Mouse (Mus musculus) cerebellum, adult 2 months (tissue): ENCODE measurements around the gene Zbtb38. TPM values are rescaled to one million over a fixed set of nuclear protein-coding genes. Genes with fewer than 3 reads are reported as not detected.
"Not testable (repeated sequence)": the region's sequence is repeated elsewhere in the genome, so short reads cannot be mapped to it uniquely, and the experiment has no call there.

ENCODE experiments used
- DNase-seq, 2 experiments: peaks; one replicate each; pipeline ENCODE4 v3.0.0; 2021
- H3K27ac ChIP-seq: fragments of 200-500 bp; 2 replicates; pipeline ENCODE4 v1.5.1; 2012; ENCODE audit warnings: low read length, control low read depth, inconsistent platforms; ENCODE audit not compliant: insufficient read depth
- H3K27me3 ChIP-seq: fragments of 200-500 bp; 2 replicates; pipeline ENCODE4 v1.6.1; 2012; ENCODE audit warnings: inconsistent platforms, mild to moderate bottlenecking, low read length, moderate library complexity; ENCODE audit not compliant: control insufficient read depth, insufficient read depth
- H3K4me1 ChIP-seq: fragments of 200-500 bp; 2 replicates; pipeline ENCODE4 v1.6.1; 2011; ENCODE audit warnings: low read length; ENCODE audit not compliant: control insufficient read depth, insufficient read depth
- H3K4me3 ChIP-seq: fragments of 200-500 bp; replicated peaks from 2 replicates; pipeline ENCODE3; 2011; ENCODE audit warnings: mild to moderate bottlenecking, low read depth, low read length, control low read depth; ENCODE audit not compliant: insufficient read depth
- CTCF ChIP-seq: fragments of 200-500 bp; IDR thresholded peaks from 2 replicates; pipeline ENCODE4 v1.5.1; 2011; ENCODE audit warnings: low read depth, mild to moderate bottlenecking, control low read depth, low read length, moderate library complexity, borderline replicate concordance; ENCODE audit not compliant: insufficient read depth
- POLR2A ChIP-seq: fragments of 200-500 bp; IDR thresholded peaks from 2 replicates; pipeline ENCODE4 v1.6.1; 2011; ENCODE audit warnings: low read length, control low read depth, borderline replicate concordance; ENCODE audit not compliant: insufficient read depth
- WGBS: fragments of 180-500 bp; shearing (Covaris S2); methylation state at CpG from one replicate; pipeline ENCODE4 v1.1.7; 2018; 5-methylcytosine and 5-hydroxymethylcytosine counted together
- polyA plus RNA-seq: library from polyadenylated mRNA; depleted of rRNA; stranded (reverse); fragments of >200 nt; gene quantifications from 2 replicates; pipeline ENCODE4 v1.2.3, GENCODE M21; 2012

Gene Zbtb38
- polyA plus RNA-seq, 1 experiment, result 19.2 TPM

DNA sequence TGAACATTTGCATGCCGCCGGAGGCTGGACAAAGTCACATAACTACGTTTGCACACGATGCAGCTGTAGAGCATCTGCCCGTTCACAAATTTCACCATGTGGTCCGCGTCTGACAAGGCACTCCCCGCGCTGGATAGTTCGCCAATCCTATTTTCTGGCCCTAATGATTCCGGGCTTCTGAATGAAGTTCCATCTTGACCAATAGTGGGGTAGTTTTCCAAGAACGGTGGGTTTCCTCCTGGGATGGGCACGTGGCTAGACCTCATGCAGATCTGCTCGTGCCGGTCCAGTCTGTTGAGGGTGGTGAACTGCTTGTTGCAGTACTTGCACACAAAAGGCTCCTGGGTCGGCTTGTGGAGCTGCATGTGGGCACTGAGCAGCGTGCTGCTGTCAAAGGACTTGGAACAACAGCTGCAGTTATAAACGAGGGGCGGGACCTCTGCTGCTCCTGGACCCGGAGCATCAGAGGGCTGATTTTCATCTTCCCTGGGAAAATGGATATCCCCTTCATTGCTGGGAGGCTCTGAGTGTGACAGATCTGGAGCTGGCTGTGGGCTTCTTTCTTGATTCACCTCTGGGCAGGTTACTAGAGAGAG, 64.9 kb downstream of the Zbtb38 start:
- no peaks in the 10 kb centered on the region for H3K27me3 ChIP-seq
- H3K4me1 ChIP-seq, result peaks cover 7% of the 10 kb centered on the region; the same call in 1 of the 2 replicates
- WGBS, result 71% methylated on average over 20 of the region's 20 CpGs
- H3K4me3 ChIP-seq, result no peak overlapping the region
- no peak for TF ChIP-seq CTCF
- TF ChIP-seq POLR2A, result no peak
- no peak overlapping the region for H3K27ac ChIP-seq
- DNase-seq, result no peak

DNA sequence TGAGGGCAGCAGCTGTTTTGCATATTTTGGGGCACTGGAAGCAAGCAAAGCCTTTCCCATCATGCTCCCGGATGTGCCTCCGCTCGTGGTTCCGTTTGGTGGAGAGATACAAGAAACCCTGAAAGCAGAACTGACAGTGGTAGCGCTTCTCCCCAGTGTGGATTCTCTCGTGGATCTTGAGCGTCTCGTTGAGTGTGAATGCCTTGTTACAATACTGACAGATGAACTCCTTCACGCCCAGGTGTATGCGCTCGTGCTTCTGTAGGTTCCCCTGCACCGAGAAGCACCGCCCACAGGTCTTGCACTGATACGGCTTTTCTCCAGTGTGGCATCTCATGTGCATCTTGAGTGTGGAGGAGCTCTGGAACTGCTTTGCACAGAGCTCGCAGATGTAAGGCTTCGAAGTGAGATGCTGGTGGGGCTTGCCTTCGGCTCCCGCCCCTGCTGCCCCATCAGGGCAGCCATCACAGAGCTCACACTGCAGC, 67.0 kb downstream of the Zbtb38 start:
- WGBS, result 90% methylated on average over 18 of the region's 18 CpGs
- Histone ChIP-seq H3K27me3 (no peaks in the 10 kb centered on the region), H3K27ac (no peak overlapping the region), H3K4me3 (no peak overlapping the region), H3K4me1 (peaks cover 7% of the 10 kb centered on the region; the same call in 1 of the 2 replicates)
- no peak for DNase-seq
- TF ChIP-seq CTCF (no peak), POLR2A (no peak)

DNA sequence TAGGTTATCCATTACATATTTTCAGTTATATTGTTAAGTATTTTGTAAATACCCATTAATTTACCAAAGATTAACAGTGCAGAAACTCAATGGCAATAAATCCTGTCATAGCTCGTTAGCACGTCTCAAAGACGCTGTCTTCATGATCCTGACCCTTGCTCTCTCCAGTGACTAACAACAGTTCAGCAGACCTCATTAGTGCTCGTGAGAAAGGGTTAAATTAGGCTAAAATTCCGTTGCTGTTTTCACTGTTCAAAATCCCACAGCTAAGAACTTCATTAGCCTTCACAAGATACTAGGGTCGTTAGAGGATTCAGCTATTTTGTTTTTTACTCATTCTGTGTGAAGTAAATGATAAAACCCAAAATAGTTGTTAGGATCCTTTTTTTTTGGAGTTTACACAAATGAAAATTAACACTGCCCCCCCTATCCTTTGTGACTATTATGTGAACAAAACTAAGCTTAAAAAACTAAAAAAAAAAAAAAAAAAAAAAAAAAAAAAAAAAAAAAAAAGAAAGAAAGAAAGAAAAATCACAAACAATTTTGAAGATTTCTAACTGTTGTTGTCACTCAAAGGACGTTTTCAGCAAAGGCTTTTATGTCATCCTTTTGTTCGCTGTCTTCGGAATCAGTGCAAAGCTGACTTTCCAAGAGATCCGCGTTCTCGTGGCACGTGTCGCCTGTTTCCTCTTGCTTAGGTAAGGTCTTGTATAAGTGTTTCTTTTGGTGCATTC, 67.6 kb downstream of the Zbtb38 start:
- WGBS, result 87% methylated on average over 14 of the region's 14 CpGs
- DNase-seq, result no peak
- peaks cover under 1% of the 10 kb centered on the region; the same call in 1 of the 2 replicates for H3K4me1 ChIP-seq
- no peaks in the 10 kb centered on the region for H3K27me3 ChIP-seq
- TF ChIP-seq CTCF (no peak), POLR2A (no peak)
- no peak overlapping the region for H3K4me3 ChIP-seq
- no peak overlapping the region for H3K27ac ChIP-seq

DNA sequence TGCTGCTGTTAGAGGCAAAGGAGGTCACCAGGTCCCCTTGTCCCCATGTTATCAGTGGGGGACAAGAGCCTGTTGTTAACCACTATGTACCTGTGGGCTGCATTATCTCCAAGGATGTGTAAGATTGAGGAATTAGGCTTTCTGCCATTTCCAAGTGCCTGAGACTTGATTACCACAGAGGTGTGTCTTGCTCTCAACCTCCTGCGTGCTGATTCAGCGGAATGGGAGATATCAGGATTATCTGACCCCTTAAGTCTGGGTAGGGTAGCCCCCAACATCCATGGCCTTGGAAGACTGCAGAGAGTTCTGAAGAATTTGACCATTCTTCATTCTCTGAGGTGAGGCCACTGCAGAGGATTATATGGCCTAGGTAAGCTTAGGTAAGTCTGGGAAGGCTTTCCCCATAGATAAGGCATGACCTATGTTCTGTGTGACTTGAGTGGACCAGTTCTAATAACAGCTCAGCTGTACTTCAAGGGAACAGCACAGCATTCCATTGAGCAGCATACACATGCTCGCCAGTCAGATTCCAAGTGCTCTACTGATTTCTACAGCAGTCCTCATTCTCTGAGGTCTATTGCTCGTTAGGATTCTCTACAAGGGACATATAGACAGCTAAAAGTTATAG, 68.4 kb downstream of the Zbtb38 start:
- WGBS, result 91% methylated on average over 4 of the region's 4 CpGs

DNA sequence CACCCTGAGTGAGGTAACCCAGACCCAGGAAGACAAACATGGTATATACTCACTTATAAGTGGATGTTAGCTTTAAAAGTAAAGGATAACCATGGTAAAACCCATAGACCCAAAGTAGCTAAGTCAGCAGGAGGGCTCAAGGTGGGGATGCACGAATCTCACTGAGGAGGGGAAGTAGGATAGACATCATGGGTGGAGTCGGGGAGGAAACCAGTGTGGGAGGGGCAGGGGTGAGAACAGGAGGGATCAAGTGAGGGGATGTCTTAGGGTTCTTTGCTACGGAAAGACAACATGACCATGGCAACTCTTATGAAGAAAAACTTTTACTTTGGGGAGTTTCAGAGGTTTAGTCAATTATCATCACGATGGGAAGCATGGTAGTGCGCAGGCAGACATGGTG, 74.0 kb downstream of the Zbtb38 start:
- Histone ChIP-seq H3K27me3 (no peaks in the 10 kb centered on the region), H3K27ac (no peak overlapping the region), H3K4me1 (no peaks in the 10 kb centered on the region), H3K4me3 (no peak overlapping the region)
- WGBS, result 85% methylated on average over 5 of the region's 5 CpGs
- no peak for TF ChIP-seq POLR2A
- TF ChIP-seq CTCF, result no peak
- DNase-seq, result peak in 1 of 2 experiments; percentile 4

More for the DNA sequence above, 68.4 kb downstream of the Zbtb38 start:
- H3K4me1 ChIP-seq, result no peaks in the 10 kb centered on the region; the same call in 1 of the 2 replicates
- H3K4me3 ChIP-seq, result no peak overlapping the region
- H3K27me3 ChIP-seq, result no peaks in the 10 kb centered on the region
- TF ChIP-seq POLR2A, result no peak
- TF ChIP-seq CTCF, result no peak
- no peak overlapping the region for H3K27ac ChIP-seq
- no peak for DNase-seq

DNA sequence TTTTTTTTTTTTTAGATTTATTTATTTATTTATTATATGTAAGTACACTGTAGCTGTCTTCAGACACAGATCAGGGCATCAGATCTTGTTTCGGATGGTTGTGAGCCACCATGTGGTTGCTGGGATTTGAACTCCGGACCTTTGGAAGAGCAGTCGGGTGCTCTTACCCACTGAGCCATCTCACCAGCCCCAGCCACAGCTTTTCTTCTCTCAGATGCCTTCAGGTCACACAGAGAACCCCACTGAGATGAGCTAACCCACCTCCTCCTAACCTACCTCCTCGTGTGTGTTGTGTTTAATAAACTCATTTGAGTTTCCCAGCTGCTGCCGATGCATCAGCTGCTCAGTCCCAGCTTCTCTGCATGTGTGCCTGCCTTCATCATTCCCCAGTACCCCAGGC, 74.9 kb downstream of the Zbtb38 start:
- 86% methylated on average over 5 of the region's 5 CpGs for WGBS

DNA sequence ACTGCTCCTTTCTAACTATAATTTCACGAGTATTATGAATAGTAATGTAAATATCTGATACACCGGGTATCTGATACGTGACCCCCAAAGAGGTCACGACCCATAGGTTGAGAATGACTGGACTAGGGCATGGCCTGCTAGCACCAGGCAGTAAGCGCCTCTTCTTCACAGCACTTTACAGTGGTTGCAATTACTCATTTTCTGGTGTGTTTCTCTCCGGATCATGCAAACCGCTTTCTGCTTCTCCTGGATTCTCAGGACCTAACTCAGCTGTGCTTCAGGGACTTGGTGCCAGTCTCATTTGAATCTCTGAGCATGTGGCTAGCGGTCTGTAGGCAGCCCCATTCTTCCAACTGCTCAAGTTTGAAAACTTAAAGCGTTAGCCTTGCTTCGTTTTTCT, 76.0 kb downstream of the Zbtb38 start:
- 92% methylated on average over 10 of the region's 10 CpGs for WGBS
- Histone ChIP-seq H3K27ac (no peak overlapping the region), H3K27me3 (no peaks in the 10 kb centered on the region), H3K4me3 (no peak overlapping the region), H3K4me1 (no peaks in the 10 kb centered on the region)
- DNase-seq, result peak in 1 of 2 experiments; percentile 3
- TF ChIP-seq POLR2A, result no peak
- TF ChIP-seq CTCF, result no peak

More for the DNA sequence above, 74.9 kb downstream of the Zbtb38 start:
- not testable (repeated sequence) for H3K27ac ChIP-seq, H3K4me3 ChIP-seq, H3K27me3 ChIP-seq, H3K4me1 ChIP-seq
- DNase-seq, result peak in 1 of 2 experiments; percentile 2
